Mouse (Mus musculus): ENCODE data around the gene Peli2.
"Not testable (repeated sequence)": the region's sequence is repeated elsewhere in the genome, so short reads cannot be mapped to it uniquely, and the experiment has no call there.

The Peli2 gene

DNA sequence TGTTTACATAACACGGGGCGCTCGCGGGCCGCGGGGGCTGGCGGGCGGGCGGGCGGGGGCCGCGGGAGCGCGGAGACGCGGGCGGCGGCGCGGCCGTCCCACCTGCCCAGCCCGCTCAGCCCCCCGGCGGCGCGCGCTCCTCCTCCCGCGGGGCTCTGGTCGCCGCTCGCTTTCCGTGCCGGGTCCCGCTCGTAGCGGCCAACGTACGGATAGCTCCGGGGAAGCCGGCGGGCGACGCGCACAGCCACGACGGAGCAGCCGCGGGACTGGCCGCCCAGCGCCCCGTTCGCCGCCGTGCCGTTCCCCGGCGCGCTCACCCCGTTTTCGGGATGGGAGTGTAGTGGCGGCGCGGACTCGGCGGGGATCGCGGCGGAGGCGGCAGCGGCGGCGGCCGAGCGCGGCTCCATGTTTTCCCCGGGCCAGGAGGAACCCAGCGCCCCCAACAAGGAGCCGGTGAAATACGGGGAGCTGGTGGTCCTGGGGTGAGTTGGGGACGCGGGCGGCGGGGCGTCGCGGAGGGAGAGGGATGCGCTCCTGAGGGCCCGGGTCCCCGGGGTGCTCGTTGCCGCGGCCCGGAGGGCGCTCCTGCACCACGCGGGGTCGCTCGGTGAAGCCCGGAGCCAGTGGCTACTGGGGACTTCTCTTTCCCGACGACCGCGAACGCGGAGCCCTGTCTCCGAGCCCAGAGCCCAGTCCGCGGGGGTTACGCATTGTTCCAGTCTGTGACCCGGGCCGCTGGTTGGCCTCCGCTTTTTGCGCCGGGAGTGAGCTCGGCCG is at the start of gene Peli2:
TSS of gene Peli2 (plus strand) at position 72 of the 777 bp plus-strand sequence.
- DNase-seq (ENCODE audit: low spot score in 2 of 2): peak; percentile 76 to 80

DNA sequence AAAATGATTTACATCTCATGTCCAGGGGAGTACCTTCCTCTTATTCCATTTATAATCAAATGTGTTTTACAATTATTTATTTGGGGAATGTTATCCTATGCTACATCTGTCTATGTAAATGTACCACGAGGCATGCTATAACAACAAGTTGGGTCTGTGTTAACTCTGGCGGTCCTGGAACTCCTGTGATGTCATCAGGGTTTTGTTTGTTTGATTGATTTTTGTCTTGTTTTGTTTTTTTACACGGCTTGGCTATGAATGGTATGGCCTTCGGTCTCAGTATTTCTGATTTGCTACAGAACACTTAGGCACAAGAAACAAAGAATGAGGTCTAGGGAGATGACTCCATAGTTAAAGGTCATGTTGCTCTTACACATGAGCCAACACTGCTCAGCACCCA is 48.5 kb upstream of the Peli2 start:
- no peak for DNase-seq (ENCODE audit: low spot score in 2 of 2)

GRCm38 (mm10) chr14:48073247-48074161 is 47.1 kb upstream of the Peli2 start:
- DNase-seq (ENCODE audit: low spot score in 2 of 2): peak; percentile 77

DNA sequence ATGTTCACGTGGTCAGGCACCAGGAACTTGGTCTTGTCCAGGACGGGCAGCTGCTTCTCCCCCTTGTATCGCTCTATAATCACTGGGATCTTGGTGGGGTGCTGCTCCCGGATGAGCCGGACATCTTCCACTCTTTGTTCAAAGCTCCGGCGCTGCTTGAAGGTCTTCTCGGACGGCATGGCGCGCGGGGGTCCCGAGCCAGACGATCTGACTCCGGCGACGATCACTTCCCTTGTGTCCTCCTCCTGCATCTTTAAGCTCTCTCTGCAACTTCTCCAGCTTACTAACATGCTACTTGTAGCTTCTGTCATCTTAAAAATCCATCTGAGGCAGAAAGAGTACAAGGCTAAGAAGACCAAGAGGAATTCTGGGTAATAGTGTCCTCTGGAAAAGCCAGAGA is 41.0 kb upstream of the Peli2 start:
- DNase-seq (ENCODE audit: low spot score in 2 of 2): not testable (repeated sequence)

DNA sequence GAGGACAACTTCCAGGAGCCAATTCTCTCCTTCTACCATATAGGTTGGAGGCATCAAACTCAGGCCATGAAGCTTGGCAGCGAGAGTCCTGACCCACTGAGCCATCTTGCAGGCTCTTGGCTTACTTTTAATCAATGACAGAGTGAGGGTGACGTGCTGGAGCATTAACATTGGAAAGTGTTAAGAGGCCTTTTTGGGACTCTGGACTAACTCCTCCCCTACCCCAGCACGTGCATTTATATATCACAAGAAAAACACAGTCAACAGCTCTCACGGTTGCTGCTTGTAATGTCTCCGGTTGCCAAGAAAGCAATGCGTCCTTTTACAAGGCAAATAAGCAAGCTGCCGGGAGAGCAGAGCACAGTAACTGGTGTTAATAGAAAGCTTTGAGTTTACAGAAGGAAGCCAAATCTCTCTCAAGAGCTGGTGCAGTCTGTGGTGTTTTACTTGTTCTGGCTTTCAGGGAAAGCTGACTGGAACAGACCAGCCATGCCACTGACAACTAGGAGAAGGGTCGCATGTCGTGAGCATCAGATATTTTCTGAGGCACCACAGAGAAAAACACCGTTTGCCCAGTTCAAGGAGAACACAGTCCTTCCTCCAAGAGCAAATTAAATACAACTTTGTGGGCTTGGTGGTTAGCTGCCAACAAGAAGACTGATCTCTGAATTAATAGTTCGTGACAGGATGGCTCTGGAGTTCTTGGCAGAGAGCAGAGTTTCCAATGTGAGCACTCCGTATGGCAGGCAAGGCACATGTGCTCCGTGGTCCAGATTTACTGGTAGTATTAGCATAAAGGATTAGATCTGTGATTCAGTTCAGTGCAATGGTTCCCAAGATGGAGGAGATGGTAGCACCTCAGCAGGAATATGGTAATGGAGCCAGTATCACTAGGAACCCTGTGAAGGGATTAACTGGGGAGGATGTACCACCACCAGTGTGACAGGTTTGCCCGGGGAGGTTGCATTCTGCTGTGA is 36.5 kb upstream of the Peli2 start:
- DNase-seq (ENCODE audit: low spot score in 2 of 2): no peak

GRCm38 (mm10) chr14:48086682-48087297 is 33.8 kb upstream of the Peli2 start:
- no peak for DNase-seq (ENCODE audit: low spot score in 2 of 2)

DNA sequence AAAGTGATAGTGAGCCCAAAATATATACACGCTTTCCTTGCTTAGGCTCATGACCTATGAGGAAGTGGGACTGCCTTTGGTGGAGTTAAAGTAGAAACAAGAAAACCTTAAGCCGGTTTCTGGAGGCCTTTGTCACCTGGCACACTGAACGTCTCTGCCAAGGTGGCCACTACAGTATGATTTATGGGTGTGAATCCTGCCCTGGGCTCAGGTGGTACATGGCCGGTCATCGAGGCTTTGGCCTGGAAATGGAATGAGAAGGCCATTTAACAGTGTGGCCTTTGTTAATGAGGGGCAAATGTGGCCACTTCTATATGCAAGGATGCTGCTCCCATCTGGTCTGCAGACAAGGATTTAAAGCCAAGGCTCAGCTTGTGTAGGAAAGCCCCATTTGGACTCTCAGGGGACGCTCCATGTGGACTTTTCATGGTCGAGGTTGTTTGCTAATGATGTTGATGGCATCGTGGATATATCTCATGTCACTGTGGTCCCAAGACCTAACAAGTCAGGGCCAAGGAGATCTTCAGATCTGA is 33.3 kb upstream of the Peli2 start:
- no peak for DNase-seq (ENCODE audit: low spot score in 2 of 2)

- no peak for DNase-seq (ENCODE audit: low spot score in 2 of 2)
Measured at GRCm38 (mm10) chr14:48090465-48090864, 30.2 kb upstream of the Peli2 start.

GRCm38 (mm10) chr14:48091160-48091559 is 29.5 kb upstream of the Peli2 start:
- DNase-seq (ENCODE audit: low spot score in 2 of 2): no peak

- DNase-seq (ENCODE audit: low spot score in 2 of 2): no peak
Measured at GRCm38 (mm10) chr14:48098253-48098652, 22.4 kb upstream of the Peli2 start.

- no peak for DNase-seq (ENCODE audit: low spot score in 2 of 2)
Measured at GRCm38 (mm10) chr14:48099354-48099753, 21.3 kb upstream of the Peli2 start.

- no peak for DNase-seq (ENCODE audit: low spot score in 2 of 2)
Measured at GRCm38 (mm10) chr14:48106453-48106852, 14.2 kb upstream of the Peli2 start.

- no peak for DNase-seq (ENCODE audit: low spot score in 2 of 2)
Measured at GRCm38 (mm10) chr14:48117986-48118385, 2.6 kb upstream of the Peli2 start.

GRCm38 (mm10) chr14:48119012-48119647 is 1.5 kb upstream of the Peli2 start:
- DNase-seq (ENCODE audit: low spot score in 2 of 2): no peak

GRCm38 (mm10) chr14:48119648-48120270 is 864 bp upstream of the Peli2 start:
- DNase-seq (ENCODE audit: low spot score in 2 of 2): no peak

GRCm38 (mm10) chr14:48120443-48120751 is 226 bp upstream of the Peli2 start:
- DNase-seq (ENCODE audit: low spot score in 2 of 2): peak in 1 of 2 experiments; percentile 65

DNA sequence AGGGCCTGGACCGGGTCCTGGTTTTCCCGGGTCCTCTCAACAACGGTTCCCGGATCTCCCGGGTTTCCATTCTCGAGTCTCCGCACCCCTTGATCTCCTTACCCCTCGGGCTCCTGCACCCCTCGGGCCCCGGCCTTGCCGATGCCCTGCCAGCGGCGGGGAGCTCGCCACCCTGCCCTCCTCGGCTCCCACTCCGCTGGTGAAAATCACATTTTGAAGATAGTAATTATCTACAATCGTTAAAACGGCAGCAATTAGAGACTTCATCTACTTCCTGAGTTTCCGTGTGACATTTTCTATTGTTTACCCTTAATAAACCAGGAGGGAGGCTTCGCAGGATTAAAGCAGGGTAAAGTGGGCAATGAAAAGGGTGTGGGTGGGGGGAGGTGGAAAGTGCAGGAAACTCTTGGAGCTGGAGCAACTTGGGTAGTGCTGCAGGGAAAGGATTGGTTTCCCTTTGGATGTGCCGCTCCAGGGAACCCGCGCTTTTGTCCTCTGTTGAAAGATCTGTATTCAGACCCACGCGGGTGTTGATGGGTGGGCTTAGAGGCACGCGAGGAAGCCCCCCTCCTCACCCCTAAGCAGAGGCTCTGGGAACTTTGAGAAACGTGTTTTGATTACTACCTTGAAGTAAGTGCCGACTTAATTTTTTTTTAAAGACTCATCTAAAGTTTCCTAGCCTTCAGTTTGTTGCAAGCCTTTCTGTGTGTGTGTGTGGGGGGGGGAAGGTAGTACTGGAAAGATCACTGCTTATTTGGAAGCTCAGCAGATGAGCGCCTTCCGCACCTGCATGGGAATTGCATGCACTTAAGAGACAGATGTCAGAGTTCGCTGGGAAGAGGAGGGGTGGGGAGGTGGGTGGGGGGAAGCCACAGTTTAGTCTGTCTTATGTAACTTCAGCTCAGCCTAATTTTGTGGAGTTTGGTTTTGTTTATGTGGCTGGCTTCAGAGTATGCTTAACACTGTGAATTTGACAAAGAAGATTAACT is 1.2 kb downstream of the Peli2 start:
- DNase-seq (ENCODE audit: low spot score in 2 of 2): peak in 1 of 2 experiments; percentile 38

DNA sequence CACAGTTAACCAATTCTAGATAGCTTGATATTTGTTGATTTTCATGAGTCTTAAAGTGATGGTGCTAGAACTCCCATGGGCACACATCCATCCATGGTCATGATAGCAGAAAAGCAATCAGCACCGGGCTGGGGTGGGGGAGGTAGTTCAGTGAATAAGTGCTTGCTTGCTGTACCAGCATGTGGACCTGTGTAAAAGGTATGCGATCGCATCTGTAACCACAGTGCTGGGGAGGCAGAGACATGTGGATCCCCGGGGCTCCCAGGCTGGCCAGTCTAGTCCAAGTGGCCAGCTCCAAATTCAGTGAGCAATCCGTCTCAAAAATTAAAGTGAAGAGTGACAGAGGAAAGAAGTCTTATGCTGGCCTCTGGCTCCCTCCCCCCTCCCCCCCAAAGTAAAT is 3.4 kb downstream of the Peli2 start:
- no peak for DNase-seq (ENCODE audit: low spot score in 2 of 2)

- DNase-seq (ENCODE audit: low spot score in 2 of 2): no peak
Measured at GRCm38 (mm10) chr14:48124816-48125215, 4.2 kb downstream of the Peli2 start.

All from heart, adult 9 months (tissue).